Mouse (Mus musculus): ENCODE results near the gene Carns1. TPM values are rescaled to one million over a fixed set of nuclear protein-coding genes. Genes with fewer than 3 reads are reported as not detected.
A peak's percentile ranks its signal among the peaks of the same experiment; 100 is the strongest.

Gene Carns1
- 10 to 100 TPM; 24.4 to 27.0 TPM for total RNA-seq (2021)
- 78.0 and 79.1 TPM in 2 replicates for polyA plus RNA-seq (2012; rRNA removed)
- long read RNA-seq, partial matches to known transcripts, result 6 of 17 reads
- long read RNA-seq, other reads (novel, unspliced or antisense), result 9 of 17 reads

- TF ChIP-seq EP300 (IDR thresholded peaks at IDR 0.05; ENCODE audit: insufficient read depth, low read depth, low read length), result no peak
- TF ChIP-seq POLR2A (IDR thresholded peaks at IDR 0.05; ENCODE audit: insufficient read depth, low read depth, low read length), result peak; percentile 69
- no peaks in the 10 kb centered on the region for H3K79me2 ChIP-seq (replicated peaks; ENCODE audit: control insufficient read depth, insufficient read depth, low read length)
- H3K4me3 ChIP-seq, result peak within 1 kb of the TSS; percentile 36
- H3K9ac ChIP-seq (ENCODE audit: low read depth, low read length), result peak within 1 kb of the TSS; percentile 65
- intact Hi-C loops (cut with DNase I), result no loop called here
- 8% methylated on average over 11 of the region's 11 CpGs for WGBS
- DNase-seq, result peak; percentile 60 to 69
- H3K27ac ChIP-seq, result peak within 1 kb of the TSS; percentile 79
- H3K36me3 ChIP-seq (ENCODE audit: control insufficient read depth, insufficient read depth, low read length), result no peaks in the 10 kb centered on the region
- H3K4me1 ChIP-seq (ENCODE audit: control insufficient read depth, insufficient read depth, low read length), result peaks cover 7% of the 10 kb centered on the region
- no peaks in the 10 kb centered on the region for H3K27me3 ChIP-seq (ENCODE audit: control insufficient read depth, insufficient read depth, low read length)
Measured at GRCm38 (mm10) chr19:4175368-4175947, at the start of gene Carns1. Gene Carns1, minus strand, starts transcription at chr19:4175479.

DNA sequence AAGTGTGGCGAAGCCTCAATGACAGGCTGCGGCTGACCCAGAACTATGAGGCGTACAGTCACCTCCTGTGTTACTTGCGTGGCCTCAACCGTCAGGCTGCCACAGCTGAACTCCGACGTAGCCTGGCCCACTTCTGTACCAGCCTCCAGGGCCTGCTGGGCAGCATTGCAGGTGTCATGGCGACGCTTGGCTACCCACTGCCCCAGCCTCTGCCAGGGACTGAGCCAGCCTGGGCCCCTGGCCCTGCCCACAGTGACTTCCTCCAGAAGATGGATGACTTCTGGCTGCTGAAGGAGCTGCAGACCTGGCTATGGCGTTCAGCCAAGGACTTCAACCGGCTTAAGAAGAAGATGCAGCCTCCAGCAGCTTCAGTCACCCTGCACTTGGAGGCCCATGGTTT is 46.9 kb upstream of the Carns1 start:
- no peak for TF ChIP-seq EP300 (IDR thresholded peaks at IDR 0.05; ENCODE audit: insufficient read depth, low read depth, low read length)
- TF ChIP-seq POLR2A (IDR thresholded peaks at IDR 0.05; ENCODE audit: insufficient read depth, low read depth, low read length), result no peak
- no peak for TF ChIP-seq CTCF (IDR thresholded peaks at IDR 0.05)
- Histone ChIP-seq H3K4me3 (no peak overlapping the region), H3K36me3 (ENCODE audit: control insufficient read depth, insufficient read depth, low read length) (no peaks in the 10 kb centered on the region), H3K27me3 (ENCODE audit: control insufficient read depth, insufficient read depth, low read length) (no peaks in the 10 kb centered on the region), H3K4me1 (ENCODE audit: control insufficient read depth, insufficient read depth, low read length) (peaks cover 5% of the 10 kb centered on the region; the same call in 1 of the 2 replicates), H3K79me2 (replicated peaks; ENCODE audit: control insufficient read depth, insufficient read depth, low read length) (no peaks in the 10 kb centered on the region), H3K9ac (ENCODE audit: low read depth, low read length) (no peak overlapping the region), H3K27ac (no peak overlapping the region)
- DNase-seq, result no peak
- 80% methylated on average over 11 of the region's 11 CpGs for WGBS
- intact Hi-C loops (cut with DNase I), result no loop called here

GRCm38 (mm10) chr19:4220957-4221743 is 45.9 kb upstream of the Carns1 start:
- intact Hi-C loops (cut with DNase I), result no loop called here
- no peak overlapping the region for H3K4me3 ChIP-seq
- H3K79me2 ChIP-seq (replicated peaks; ENCODE audit: control insufficient read depth, insufficient read depth, low read length), result no peaks in the 10 kb centered on the region
- H3K36me3 ChIP-seq (ENCODE audit: control insufficient read depth, insufficient read depth, low read length), result no peaks in the 10 kb centered on the region
- H3K9ac ChIP-seq (ENCODE audit: low read depth, low read length), result no peak overlapping the region
- no peaks in the 10 kb centered on the region for H3K27me3 ChIP-seq (ENCODE audit: control insufficient read depth, insufficient read depth, low read length)
- TF ChIP-seq POLR2A (IDR thresholded peaks at IDR 0.05; ENCODE audit: insufficient read depth, low read depth, low read length), result no peak
- TF ChIP-seq EP300 (IDR thresholded peaks at IDR 0.05; ENCODE audit: insufficient read depth, low read depth, low read length), result no peak
- no peak for TF ChIP-seq CTCF (IDR thresholded peaks at IDR 0.05)
- no peak for DNase-seq
- peaks cover 6% of the 10 kb centered on the region; the same call in 1 of the 2 replicates for H3K4me1 ChIP-seq (ENCODE audit: control insufficient read depth, insufficient read depth, low read length)
- WGBS, result 36% methylated on average over 14 of the region's 14 CpGs
- H3K27ac ChIP-seq, result peak overlapping the region; percentile 28

DNA sequence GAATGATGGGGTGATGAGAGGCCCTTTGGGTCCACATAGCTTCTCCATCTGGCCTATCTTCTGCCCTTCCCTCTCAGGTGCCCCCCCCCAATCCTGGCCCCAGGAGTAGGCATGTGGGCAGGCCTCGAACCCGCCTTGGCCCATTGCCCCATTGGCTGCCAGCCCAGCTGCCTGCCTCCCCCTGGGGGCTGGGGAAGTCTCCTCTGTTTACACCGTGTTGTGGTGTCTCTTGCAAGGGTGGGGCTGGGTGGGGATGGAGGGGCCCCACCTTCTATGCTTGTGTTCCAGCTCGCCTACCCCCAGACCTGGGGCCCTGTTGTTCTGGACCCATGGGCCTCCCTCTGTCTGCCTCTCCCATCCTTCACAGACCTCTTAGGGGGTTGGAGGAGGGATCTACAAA is 45.1 kb upstream of the Carns1 start:
- intact Hi-C loops (cut with DNase I), result no loop called here
- no peak overlapping the region for H3K27ac ChIP-seq

DNA sequence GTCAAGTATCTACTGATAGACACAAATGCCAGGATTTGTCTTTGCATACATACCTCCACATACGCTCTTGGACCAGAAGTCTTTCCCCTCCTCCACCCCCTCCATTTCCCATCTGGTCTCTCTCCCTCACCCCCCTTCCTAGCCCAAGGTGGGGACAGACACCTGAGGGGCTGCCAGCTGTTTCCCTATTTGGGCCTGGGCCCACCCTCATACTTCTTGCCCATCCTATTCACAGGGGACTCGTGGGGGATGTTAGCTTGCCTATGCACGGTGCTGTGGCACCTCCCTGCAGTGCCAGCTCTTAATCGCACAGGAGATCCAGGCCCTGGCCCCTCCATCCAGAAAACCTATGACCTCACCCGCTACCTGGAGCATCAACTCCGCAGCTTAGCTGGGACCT is 44.7 kb upstream of the Carns1 start:
- no peak for TF ChIP-seq EP300 (IDR thresholded peaks at IDR 0.05; ENCODE audit: insufficient read depth, low read depth, low read length)
- no peak for TF ChIP-seq POLR2A (IDR thresholded peaks at IDR 0.05; ENCODE audit: insufficient read depth, low read depth, low read length)
- no peak for TF ChIP-seq CTCF (IDR thresholded peaks at IDR 0.05)
- no peak overlapping the region for H3K27ac ChIP-seq
- intact Hi-C loops (cut with DNase I), result no loop called here
- H3K36me3 ChIP-seq (ENCODE audit: control insufficient read depth, insufficient read depth, low read length), result no peaks in the 10 kb centered on the region
- no peak for DNase-seq
- no peaks in the 10 kb centered on the region for H3K79me2 ChIP-seq (replicated peaks; ENCODE audit: control insufficient read depth, insufficient read depth, low read length)
- peaks cover 11% of the 10 kb centered on the region for H3K4me1 ChIP-seq (ENCODE audit: control insufficient read depth, insufficient read depth, low read length)
- H3K9ac ChIP-seq (ENCODE audit: low read depth, low read length), result no peak overlapping the region
- 89% methylated on average over 6 of the region's 6 CpGs for WGBS
- no peak overlapping the region for H3K4me3 ChIP-seq
- H3K27me3 ChIP-seq (ENCODE audit: control insufficient read depth, insufficient read depth, low read length), result no peaks in the 10 kb centered on the region

More for the DNA sequence above, 45.1 kb upstream of the Carns1 start:
- Histone ChIP-seq H3K27me3 (ENCODE audit: control insufficient read depth, insufficient read depth, low read length) (no peaks in the 10 kb centered on the region), H3K36me3 (ENCODE audit: control insufficient read depth, insufficient read depth, low read length) (no peaks in the 10 kb centered on the region), H3K9ac (ENCODE audit: low read depth, low read length) (no peak overlapping the region), H3K4me3 (no peak overlapping the region), H3K79me2 (replicated peaks; ENCODE audit: control insufficient read depth, insufficient read depth, low read length) (no peaks in the 10 kb centered on the region), H3K4me1 (ENCODE audit: control insufficient read depth, insufficient read depth, low read length) (peaks cover 11% of the 10 kb centered on the region)
- DNase-seq, result no peak
- WGBS, result 43% methylated on average over 4 of the region's 4 CpGs
- TF ChIP-seq EP300 (IDR thresholded peaks at IDR 0.05; ENCODE audit: insufficient read depth, low read depth, low read length), result no peak
- TF ChIP-seq CTCF (IDR thresholded peaks at IDR 0.05), result no peak
- TF ChIP-seq POLR2A (IDR thresholded peaks at IDR 0.05; ENCODE audit: insufficient read depth, low read depth, low read length), result no peak

- intact Hi-C loops (cut with DNase I), result no loop called here
- Histone ChIP-seq H3K4me1 (ENCODE audit: control insufficient read depth, insufficient read depth, low read length) (peaks cover 12% of the 10 kb centered on the region), H3K27ac (no peak overlapping the region), H3K9ac (ENCODE audit: low read depth, low read length) (no peak overlapping the region), H3K4me3 (no peak overlapping the region), H3K79me2 (replicated peaks; ENCODE audit: control insufficient read depth, insufficient read depth, low read length) (no peaks in the 10 kb centered on the region), H3K36me3 (ENCODE audit: control insufficient read depth, insufficient read depth, low read length) (no peaks in the 10 kb centered on the region), H3K27me3 (ENCODE audit: control insufficient read depth, insufficient read depth, low read length) (no peaks in the 10 kb centered on the region)
- TF ChIP-seq CTCF (IDR thresholded peaks at IDR 0.05) (no peak), EP300 (IDR thresholded peaks at IDR 0.05; ENCODE audit: insufficient read depth, low read depth, low read length) (no peak), POLR2A (IDR thresholded peaks at IDR 0.05; ENCODE audit: insufficient read depth, low read depth, low read length) (no peak)
- no peak for DNase-seq
- 82% methylated on average over 1 of the region's 1 CpGs for WGBS
Measured at GRCm38 (mm10) chr19:4218784-4219183, 43.5 kb upstream of the Carns1 start.
